Mouse (Mus musculus) forebrain, embryonic 10.5 days (tissue): Measurements from ENCODE around the gene Bsph2. TPM values are rescaled to one million over a fixed set of nuclear protein-coding genes. Genes with fewer than 3 reads are reported as not detected.

Source experiments
- DNase-seq: peaks from one replicate; pipeline ENCODE4 v3.0.0-alpha.2; 2017; ENCODE audit warnings: low spot score; ENCODE audit errors: extremely low spot score
- H3K27ac ChIP-seq: fragments of 300-500 bp; sonication (generic); 2 replicates; pipeline ENCODE4 v1.5.1; 2016; ENCODE audit warnings: mild to moderate bottlenecking
- H3K27me3 ChIP-seq: fragments of 300-500 bp; sonication (generic); 2 replicates; pipeline ENCODE4 v1.6.1; 2016; ENCODE audit warnings: mild to moderate bottlenecking; ENCODE audit not compliant: poor library complexity, severe bottlenecking
- H3K36me3 ChIP-seq: fragments of 300-500 bp; sonication (generic); replicated peaks from 2 replicates; pipeline ENCODE4 v1.6.1; 2016; ENCODE audit warnings: mild to moderate bottlenecking, moderate library complexity
- H3K4me1 ChIP-seq: fragments of 300-500 bp; sonication (generic); 2 replicates; pipeline ENCODE4 v1.6.1; 2016
- H3K4me3 ChIP-seq: fragments of 300-500 bp; sonication (generic); 2 replicates; pipeline ENCODE4 v1.5.1; 2016; ENCODE audit warnings: mild to moderate bottlenecking, moderate library complexity
- H3K9me3 ChIP-seq: fragments of 300-500 bp; sonication (generic); 2 replicates; pipeline ENCODE4 v1.6.1; 2016; ENCODE audit warnings: mild to moderate bottlenecking, moderate library complexity
- WGBS: fragments of 180-500 bp; shearing (Covaris S2); methylation state at CpG from one replicate; pipeline ENCODE4 v1.1.7; 2016; 5-methylcytosine and 5-hydroxymethylcytosine counted together
- polyA plus RNA-seq: library from polyadenylated mRNA; unstranded; fragments of >200 nt; fragmentation: Nextera tagmentation; extraction: Ambion mirVana; gene quantifications from 2 replicates; pipeline ENCODE4 v1.2.1, GENCODE M21; 2016

Gene Bsph2
- polyA plus RNA-seq, result not detected in 2 replicates

- H3K36me3 ChIP-seq, result no peaks in the 10 kb centered on the region
- H3K4me1 ChIP-seq, result no peaks in the 10 kb centered on the region
- no peak for DNase-seq
Measured at GRCm38 (mm10) chr7:13570967-13571366, at the start of gene Bsph2. Bsph2 (minus strand) TSS chr7:13571067.

DNA sequence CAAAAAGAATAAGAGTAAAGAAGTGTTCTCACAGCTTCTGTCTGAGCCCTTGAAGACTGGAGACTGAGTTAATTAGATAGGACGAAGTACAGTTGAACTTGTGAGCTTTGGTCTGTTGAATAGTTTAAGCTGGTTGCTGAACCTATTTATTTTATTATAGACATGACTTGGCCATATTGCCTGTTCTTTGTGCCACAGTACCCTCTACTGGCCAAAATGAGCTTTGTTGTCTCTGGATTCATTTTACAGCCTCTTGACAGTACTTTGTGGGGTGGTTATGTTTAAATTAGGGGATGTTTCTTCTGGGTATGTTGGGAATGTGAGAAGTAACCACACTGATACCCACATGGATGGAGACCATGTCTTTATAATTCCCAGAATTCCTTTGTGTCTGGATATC, 59.3 kb downstream of the Bsph2 start:
- no peaks in the 10 kb centered on the region for H3K36me3 ChIP-seq
- peaks cover 39% of the 10 kb centered on the region for H3K9me3 ChIP-seq
- 60% methylated on average over 1 of the region's 1 CpGs for WGBS

More at GRCm38 (mm10) chr7:13570967-13571366, at the start of gene Bsph2:
- Histone ChIP-seq H3K4me3 (no peak within 1 kb of the TSS), H3K27ac (no peak within 1 kb of the TSS), H3K9me3 (peaks cover 39% of the 10 kb centered on the region), H3K27me3 (no peaks in the 10 kb centered on the region)

More for the DNA sequence above, 59.3 kb downstream of the Bsph2 start:
- Histone ChIP-seq H3K4me1 (no peaks in the 10 kb centered on the region), H3K27me3 (no peaks in the 10 kb centered on the region), H3K27ac (no peak overlapping the region), H3K4me3 (no peak overlapping the region)
- no peak for DNase-seq

Other genes starting within 250 kb of the Bsph2 start
- 2.1 and 3.0 TPM in 2 replicates for gene Pla2g4c, start 246.4 kb downstream of the Bsph2 start, polyA plus RNA-seq
- gene Cabp5, start 172.9 kb downstream of the Bsph2 start, polyA plus RNA-seq, result 0.11 TPM in 1 of 2 replicates, not detected in the other
- gene Bsph1, start 120.2 kb downstream of the Bsph2 start, polyA plus RNA-seq, result not detected in 2 replicates
- not detected in 2 replicates for gene Sult2a5, start 52.9 kb upstream of the Bsph2 start, polyA plus RNA-seq
- not detected in 2 replicates for gene Sult2a2, start 162.4 kb upstream of the Bsph2 start, polyA plus RNA-seq